Mouse (Mus musculus) adrenal gland, postnatal 14 days (tissue): ENCODE measurements around the gene Olfr801. TPM values are rescaled to one million over a fixed set of nuclear protein-coding genes. Genes with fewer than 3 reads are reported as not detected.

Experiments used
- DNase-seq: peaks from one replicate; pipeline ENCODE4 v3.0.0; 2021; ENCODE audit warnings: mixed read lengths
- long read RNA-seq, 2 experiments: library from polyadenylated mRNA; stranded (forward); transcript quantifications; one replicate each; pipeline ENCODE4 v2.0.0; 2021
- total RNA-seq: library from RNA; stranded (reverse); gene quantifications from 2 replicates; pipeline ENCODE4 v1.2.3, GENCODE M21; 2021

The Olfr801 gene
- total RNA-seq = not detected in 2 replicates
- long read RNA-seq, experiment 1 = 0 reads
- long read RNA-seq, experiment 2 = 0 reads

DNA sequence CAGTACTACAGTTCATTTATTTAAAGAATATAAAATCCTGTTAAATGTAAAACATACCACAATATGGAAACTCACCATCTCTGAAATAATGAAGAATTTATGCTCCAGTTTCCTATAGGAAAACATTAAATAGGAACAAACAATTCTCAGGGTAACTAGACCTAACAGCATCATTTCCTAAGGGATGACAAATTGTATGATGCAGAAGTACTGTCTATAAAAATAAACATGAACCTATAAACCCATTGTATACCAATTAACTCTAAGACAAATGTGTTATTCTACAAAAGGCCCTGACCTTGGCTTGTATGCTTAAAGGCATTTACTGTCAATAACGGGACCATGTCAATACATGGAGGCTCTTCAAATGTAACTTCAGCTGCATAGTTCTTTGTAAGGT lies at the start of gene Olfr801:
Gene Olfr801 (minus strand): TSS at position 101 of the 400 bp plus-strand sequence.
- no peak for DNase-seq

GRCm38 (mm10) chr10:129702910-129703309 lies 29.2 kb upstream of the Olfr801 start, which contains the start of gene Olfr804:
Gene Olfr804 (plus strand): TSS chr10:129703210.
- DNase-seq = no peak

DNA sequence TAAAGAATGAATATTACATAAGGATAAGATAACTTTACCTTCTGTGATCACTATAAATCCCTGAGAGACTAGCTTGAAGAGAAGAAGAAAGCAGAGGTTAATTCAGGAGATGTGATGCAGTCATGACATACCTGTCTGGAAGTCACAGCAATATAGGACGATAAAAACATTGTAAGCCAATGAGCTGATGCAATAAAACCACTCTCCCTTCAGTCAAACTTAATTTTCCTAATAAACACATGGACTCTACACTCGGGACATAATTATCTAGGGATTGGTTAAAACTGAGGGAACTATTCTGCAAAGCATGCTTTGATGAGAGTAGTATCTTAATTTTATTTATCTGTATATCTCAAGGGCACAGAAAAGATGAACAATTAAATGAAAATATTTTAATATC lies 20.5 kb upstream of the Olfr801 start, which contains the start of gene Olfr803:
Gene Olfr803 (minus strand): TSS at position 101 of the 400 bp plus-strand sequence.
- no peak for DNase-seq

DNA sequence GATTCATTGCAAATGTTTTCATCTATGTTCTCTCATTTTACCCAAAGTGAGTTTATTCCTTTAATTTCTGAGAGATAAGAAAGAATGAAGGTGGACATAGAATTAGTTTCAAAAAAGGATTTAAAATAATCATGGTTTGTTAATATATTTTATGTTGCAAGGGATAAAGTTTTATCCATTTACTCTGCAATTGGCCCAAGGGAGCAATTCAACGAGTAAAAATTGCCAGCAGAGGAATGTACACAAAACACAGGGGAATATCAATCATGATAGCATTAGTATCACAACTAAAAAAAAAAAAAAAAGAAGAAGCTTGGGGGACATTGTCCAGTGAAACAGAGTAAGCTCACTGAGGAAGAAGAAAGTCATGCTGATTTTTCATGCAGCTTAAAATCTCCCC lies 14.4 kb upstream of the Olfr801 start, which contains the start of gene Olfr802:
Gene Olfr802 (minus strand): TSS at position 101 of the 400 bp plus-strand sequence.
- no peak for DNase-seq

- no peak for DNase-seq
Observed at GRCm38 (mm10) chr10:129657394-129657793, 16.3 kb downstream of the Olfr801 start, which contains the start of gene Olfr800. Gene Olfr800 (plus strand): TSS chr10:129657694.

GRCm38 (mm10) chr10:129651763-129652162 lies 21.9 kb downstream of the Olfr801 start:
- no peak for DNase-seq

GRCm38 (mm10) chr10:129637184-129637583 lies 36.5 kb downstream of the Olfr801 start, which contains the start of gene Olfr799:
Gene Olfr799 (plus strand): TSS chr10:129637484.
- DNase-seq = no peak

- DNase-seq = no peak
Observed at GRCm38 (mm10) chr10:129627834-129628233, 45.8 kb downstream of the Olfr801 start, which contains the start of gene Olfr798. Gene Olfr798 (minus strand): TSS chr10:129627934.

DNA sequence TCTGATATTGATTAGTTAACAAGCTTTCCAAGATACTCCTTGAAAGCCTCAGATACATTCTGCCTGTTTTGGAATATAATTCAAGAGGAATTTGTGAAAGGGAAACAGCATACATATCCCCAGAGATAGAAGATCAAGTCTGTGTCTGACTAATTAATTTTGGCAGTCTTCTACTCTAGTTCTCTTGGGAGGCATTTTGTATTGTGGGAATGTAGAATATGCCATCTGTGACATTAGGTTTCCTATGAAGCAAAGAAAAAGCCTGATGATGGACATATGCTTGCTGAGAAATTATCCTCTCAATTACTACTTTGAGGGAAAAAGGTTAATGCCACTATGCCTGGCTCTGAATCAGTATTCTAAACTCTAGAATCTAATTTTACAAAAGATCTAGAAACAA lies 50.4 kb downstream of the Olfr801 start:
- no peak for DNase-seq

DNA sequence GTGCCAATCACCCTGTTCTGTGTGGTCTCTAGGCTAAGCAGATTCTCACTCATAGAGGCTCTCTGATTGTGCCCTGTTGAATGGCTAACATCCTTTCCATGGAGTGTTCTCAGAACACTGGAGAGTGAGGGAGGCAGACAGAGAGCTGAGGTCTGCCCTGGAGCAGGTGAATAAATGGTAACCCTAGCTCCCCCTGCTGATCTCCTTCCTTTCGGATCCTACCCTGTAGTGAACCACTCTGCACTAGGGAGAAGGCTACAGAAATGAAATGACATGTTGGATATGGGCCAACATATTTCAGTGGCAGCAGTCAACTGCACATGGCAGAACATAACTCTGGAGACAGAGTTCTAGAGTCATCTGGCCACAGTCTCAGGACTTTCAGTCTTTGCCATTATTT lies 51.9 kb downstream of the Olfr801 start:
- no peak for DNase-seq

Other genes with a start within 250 kb of the Olfr801 start
- gene Olfr786, start 246.6 kb downstream of the Olfr801 start, total RNA-seq = not detected in 2 replicates
- not detected in 2 replicates for gene Olfr787, start 212.0 kb downstream of the Olfr801 start, total RNA-seq
- gene Olfr788, start 202.9 kb downstream of the Olfr801 start, total RNA-seq = not detected in 2 replicates
- not detected in 2 replicates for gene Olfr789, start 189.1 kb downstream of the Olfr801 start, total RNA-seq
- not detected in 2 replicates for gene Olfr790, start 175.4 kb downstream of the Olfr801 start, total RNA-seq
- gene Olfr791, start 152.1 kb downstream of the Olfr801 start, total RNA-seq = not detected in 2 replicates
- not detected in 2 replicates for gene Olfr792, start 134.7 kb downstream of the Olfr801 start, total RNA-seq
- not detected in 2 replicates for gene Olfr794, start 106.2 kb downstream of the Olfr801 start, total RNA-seq
- not detected in 2 replicates for gene Olfr796, start 61.3 kb downstream of the Olfr801 start, total RNA-seq
- not detected in 2 replicates for gene Olfr798, start 45.9 kb downstream of the Olfr801 start, total RNA-seq
- gene Olfr799, start 36.4 kb downstream of the Olfr801 start, total RNA-seq = not detected in 2 replicates
- gene Olfr800, start 16.2 kb downstream of the Olfr801 start, total RNA-seq = not detected in 2 replicates
- gene Olfr802, start 14.3 kb upstream of the Olfr801 start, total RNA-seq = not detected in 2 replicates
- gene Olfr803, start 20.4 kb upstream of the Olfr801 start, total RNA-seq = not detected in 2 replicates
- gene Olfr804, start 29.3 kb upstream of the Olfr801 start, total RNA-seq = not detected in 2 replicates
- gene Olfr805, start 55.5 kb upstream of the Olfr801 start, total RNA-seq = not detected in 2 replicates
- gene Olfr806, start 68.1 kb upstream of the Olfr801 start, total RNA-seq = not detected in 2 replicates
- not detected in 2 replicates for gene Olfr807, start 83.9 kb upstream of the Olfr801 start, total RNA-seq
- not detected in 2 replicates for gene Olfr808, start 91.6 kb upstream of the Olfr801 start, total RNA-seq
- gene Olfr809, start 100.8 kb upstream of the Olfr801 start, total RNA-seq = not detected in 2 replicates
- not detected in 2 replicates for gene Olfr810, start 121.1 kb upstream of the Olfr801 start, total RNA-seq
- not detected in 2 replicates for gene Olfr811, start 130.5 kb upstream of the Olfr801 start, total RNA-seq
- not detected in 2 replicates for gene Olfr812, start 172.2 kb upstream of the Olfr801 start, total RNA-seq
- not detected in 2 replicates for gene Olfr813, start 181.5 kb upstream of the Olfr801 start, total RNA-seq
- gene Olfr814, start 206.0 kb upstream of the Olfr801 start, total RNA-seq = not detected in 2 replicates
- gene Olfr815, start 232.0 kb upstream of the Olfr801 start, total RNA-seq = not detected in 2 replicates
- gene Olfr816, start 241.7 kb upstream of the Olfr801 start, total RNA-seq = not detected in 2 replicates